Mouse (Mus musculus): ENCODE data around the gene Rab43.

- TF ChIP-seq POLR2A (IDR thresholded peaks at IDR 0.05; ENCODE audit: low read depth, low read length) = no peak
- no peak for TF ChIP-seq CTCF (IDR thresholded peaks at IDR 0.05; ENCODE audit: extremely low read depth, insufficient read length, insufficient replicate concordance, low read depth, low read length)
Observed at GRCm38 (mm10) chr6:87797321-87797720, 14.6 kb downstream of the Rab43 start.

Data from small intestine, adult 2 months (tissue).